Mouse (Mus musculus) myocyte (in vitro differentiated cells): ENCODE measurements around the gene Tnfsf10. TPM values are rescaled to one million over a fixed set of nuclear protein-coding genes. Genes with fewer than 3 reads are reported as not detected.

Experiments
- H3K27me3 ChIP-seq: one replicate; pipeline ENCODE4 v1.6.1; 2011; ENCODE audit not compliant: control insufficient read depth, insufficient read depth, insufficient read length
- H3K36me3 ChIP-seq: one replicate; pipeline ENCODE4 v1.6.1; 2011; ENCODE audit not compliant: control insufficient read depth, insufficient read depth
- H3K4me2 ChIP-seq: one replicate; pipeline ENCODE4 v1.6.1; 2011; ENCODE audit warnings: low read depth, control low read depth
- H3K4me3 ChIP-seq: one replicate; pipeline ENCODE4 v1.5.1; 2011; ENCODE audit warnings: mild to moderate bottlenecking, control low read depth, moderate library complexity
- H3K79me2 ChIP-seq: one replicate; pipeline ENCODE4 v1.6.1; 2011; ENCODE audit not compliant: control insufficient read depth, insufficient read depth
- H3ac ChIP-seq: one replicate; pipeline ENCODE4 v1.6.1; 2011; ENCODE audit not compliant: control insufficient read depth, insufficient read length
- CEBPB ChIP-seq: IDR thresholded peaks from 2 replicates; pipeline ENCODE4 v1.6.1; 2011; ENCODE audit warnings: mild to moderate bottlenecking, moderate library complexity; ENCODE audit not compliant: poor library complexity, insufficient read depth, severe bottlenecking
- E2F4 ChIP-seq: IDR thresholded peaks from one replicate; pipeline ENCODE4 v1.6.1; 2011; ENCODE audit warnings: mild to moderate bottlenecking, control low read depth, moderate library complexity; ENCODE audit not compliant: insufficient read depth
- MAX ChIP-seq: IDR thresholded peaks from one replicate; pipeline ENCODE4 v1.6.1; 2011; ENCODE audit warnings: low read depth, mild to moderate bottlenecking, control low read depth
- MYOD1 ChIP-seq, 3 experiments: IDR thresholded peaks; one replicate each; pipeline ENCODE4 v1.6.1; 2011; ENCODE audit warnings: control low read depth in 2 of 3, low read depth in 2 of 3, mild to moderate bottlenecking in 2 of 3, moderate library complexity in 1 of 3; ENCODE audit not compliant: insufficient read length in 2 of 3, control insufficient read depth in 1 of 3
- MYOG ChIP-seq, 3 experiments: IDR thresholded peaks; one replicate each; pipeline ENCODE4 v1.6.1; 2011; ENCODE audit warnings: control low read depth in 2 of 3, low read depth in 2 of 3, mild to moderate bottlenecking in 2 of 3; ENCODE audit not compliant: insufficient read length in 2 of 3, control insufficient read depth in 1 of 3, insufficient read depth in 1 of 3
- POLR2A ChIP-seq: IDR thresholded peaks from one replicate; pipeline ENCODE4 v1.6.1; 2011; ENCODE audit warnings: low read depth, mild to moderate bottlenecking, control low read depth, moderate library complexity; ENCODE audit not compliant: insufficient read length
- POLR2AphosphoS2 ChIP-seq: IDR thresholded peaks from one replicate; pipeline ENCODE4 v1.6.1; 2011; ENCODE audit warnings: low read depth, control low read depth; ENCODE audit not compliant: insufficient read length
- REST ChIP-seq: IDR thresholded peaks from one replicate; pipeline ENCODE4 v1.6.1; 2011; ENCODE audit warnings: mild to moderate bottlenecking, control low read depth, moderate library complexity; ENCODE audit not compliant: insufficient read depth, insufficient read length
- SRF ChIP-seq: IDR thresholded peaks from one replicate; pipeline ENCODE4 v1.6.1; 2011; ENCODE audit warnings: low read depth; ENCODE audit not compliant: control insufficient read depth, insufficient read length
- TCF12 ChIP-seq: IDR thresholded peaks from one replicate; pipeline ENCODE4 v1.6.1; 2011; ENCODE audit warnings: mild to moderate bottlenecking, control low read depth; ENCODE audit not compliant: poor library complexity, insufficient read depth, severe bottlenecking
- TCF3 ChIP-seq: IDR thresholded peaks from one replicate; pipeline ENCODE4 v1.6.1; 2011; ENCODE audit warnings: low read depth, control low read depth; ENCODE audit not compliant: insufficient read length
- USF1 ChIP-seq: IDR thresholded peaks from one replicate; pipeline ENCODE4 v1.6.1; 2011; ENCODE audit warnings: low read depth, mild to moderate bottlenecking, control low read depth, moderate library complexity
- polyA plus RNA-seq: library from polyadenylated mRNA; unstranded; fragments of >200 nt; fragmentation: generic; extraction: Trizol; gene quantifications from one replicate; pipeline ENCODE4 v1.2.1, GENCODE M21; 2012; ENCODE audit warnings: missing spikeins

Tnfsf10 gene
- polyA plus RNA-seq, 1 experiment = not detected

DNA sequence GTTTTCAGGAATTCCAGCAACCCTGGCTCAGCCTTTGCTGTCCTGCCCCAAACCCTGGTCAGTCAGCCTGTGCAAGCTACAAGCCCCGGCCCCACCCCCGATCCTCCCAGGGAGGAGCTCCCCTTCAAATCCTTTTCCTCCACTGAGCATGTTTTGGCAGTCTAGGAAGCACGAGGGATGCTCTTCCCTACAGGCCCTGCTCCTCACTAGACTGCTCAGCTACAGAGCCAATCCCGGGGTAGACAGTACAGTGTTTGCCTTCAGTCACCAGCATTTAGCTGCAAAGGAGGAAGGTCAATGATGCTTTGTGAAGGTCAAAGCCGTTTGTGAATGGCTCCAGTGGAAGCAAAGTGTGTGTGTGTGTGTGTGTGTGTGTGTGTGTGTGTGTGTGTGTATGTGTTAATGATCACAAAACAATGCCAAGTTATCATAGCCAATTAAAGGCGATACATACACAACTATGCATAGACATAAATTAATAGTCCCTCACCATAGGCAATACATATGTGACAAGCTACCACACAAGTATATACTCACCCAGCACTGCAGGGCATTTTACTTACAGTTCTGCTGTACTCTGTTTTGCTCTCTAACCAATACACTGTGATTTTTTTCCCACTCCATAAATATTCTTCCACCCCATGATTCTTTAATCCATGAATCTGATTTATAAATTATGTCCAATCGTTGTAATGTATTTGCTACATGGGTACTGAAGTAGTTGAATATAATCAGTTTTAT is 23.0 kb upstream of the Tnfsf10 start:
- no peaks in the 10 kb centered on the region for H3K27me3 ChIP-seq
- TF ChIP-seq TCF12 = no peak
- no peak for TF ChIP-seq MYOG (IDR thresholded peaks at IDR 0.05; ENCODE audit: control insufficient read depth in 1 of 3, insufficient read depth in 1 of 3, insufficient read length in 2 of 3, low read depth in 2 of 3)
- no peak for TF ChIP-seq POLR2A
- TF ChIP-seq USF1 = no peak
- no peak for TF ChIP-seq SRF
- no peak for TF ChIP-seq TCF3
- TF ChIP-seq MAX = no peak
- no peak for TF ChIP-seq CEBPB
- no peak for TF ChIP-seq E2F4
- TF ChIP-seq MYOD1 (IDR thresholded peaks at IDR 0.05; ENCODE audit: control insufficient read depth in 1 of 3, insufficient read length in 2 of 3, low read depth in 2 of 3) = no peak
- no peak for TF ChIP-seq REST
- TF ChIP-seq POLR2AphosphoS2 = no peak
- H3K4me3 ChIP-seq = no peak overlapping the region
- no peak overlapping the region for H3ac ChIP-seq
- no peaks in the 10 kb centered on the region for H3K79me2 ChIP-seq
- H3K4me2 ChIP-seq = no peak overlapping the region
- no peaks in the 10 kb centered on the region for H3K36me3 ChIP-seq

DNA sequence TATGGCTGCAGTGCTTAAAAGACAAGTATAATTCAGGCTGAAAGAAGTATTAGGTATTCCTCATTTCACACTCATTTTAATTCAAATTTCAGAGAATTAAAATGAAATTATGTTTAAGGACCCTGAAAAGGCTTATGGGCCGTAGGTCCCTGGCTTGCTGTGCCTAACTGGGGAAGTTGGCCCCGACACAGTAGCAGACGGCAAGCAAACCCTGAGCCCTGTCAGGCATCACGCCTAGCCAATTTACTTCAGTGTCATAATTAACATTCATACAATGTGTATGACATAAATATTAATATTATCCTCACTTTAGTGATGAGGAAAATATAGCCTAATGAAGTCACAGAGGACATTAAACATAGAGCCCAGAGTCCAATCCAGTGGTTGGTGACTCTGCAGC is 16.4 kb upstream of the Tnfsf10 start:
- Histone ChIP-seq H3K79me2 (no peaks in the 10 kb centered on the region), H3K4me2 (no peak overlapping the region), H3K36me3 (no peaks in the 10 kb centered on the region), H3K27me3 (no peaks in the 10 kb centered on the region), H3ac (no peak overlapping the region), H3K4me3 (no peak overlapping the region)
- no peak for TF ChIP-seq REST
- TF ChIP-seq POLR2A = no peak
- no peak for TF ChIP-seq MYOD1 (IDR thresholded peaks at IDR 0.05; ENCODE audit: control insufficient read depth in 1 of 3, insufficient read length in 2 of 3, low read depth in 2 of 3)
- no peak for TF ChIP-seq TCF3
- no peak for TF ChIP-seq E2F4
- TF ChIP-seq SRF = no peak
- TF ChIP-seq CEBPB = no peak
- TF ChIP-seq TCF12 = no peak
- no peak for TF ChIP-seq MYOG (IDR thresholded peaks at IDR 0.05; ENCODE audit: control insufficient read depth in 1 of 3, insufficient read depth in 1 of 3, insufficient read length in 2 of 3, low read depth in 2 of 3)
- TF ChIP-seq MAX = no peak
- no peak for TF ChIP-seq POLR2AphosphoS2
- TF ChIP-seq USF1 = no peak

DNA sequence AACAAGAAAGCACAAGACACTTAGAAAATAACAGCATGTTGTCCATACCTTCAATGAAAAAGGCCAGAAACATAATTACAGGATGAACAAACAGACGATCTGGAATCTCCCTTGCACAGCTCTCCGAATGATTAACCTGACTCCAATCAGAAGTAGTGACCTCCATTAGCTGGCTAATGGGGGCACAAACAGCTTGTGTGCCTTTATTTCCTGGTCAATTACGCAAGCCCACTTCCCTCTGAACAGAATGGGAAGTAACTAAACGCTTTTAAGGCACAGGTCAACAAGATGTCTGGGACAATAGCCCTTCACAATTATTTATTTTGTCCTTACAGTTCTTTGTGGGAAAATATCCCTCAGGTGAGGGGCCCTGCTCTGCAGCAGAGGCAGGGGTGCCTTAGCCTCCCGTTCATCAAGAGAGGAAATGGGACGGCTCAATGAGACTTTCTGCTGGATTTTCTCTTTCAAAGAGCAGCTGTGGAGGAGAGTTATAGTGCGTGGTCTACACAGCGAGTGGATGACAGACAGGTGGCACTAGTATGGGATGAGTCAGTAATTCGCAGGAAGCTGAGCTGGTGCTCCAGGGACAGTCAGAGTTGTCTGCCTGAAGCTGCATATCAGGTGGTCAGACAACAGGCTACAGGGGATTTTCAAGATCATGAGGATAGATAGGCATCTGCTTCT is 14.3 kb upstream of the Tnfsf10 start:
- H3K4me3 ChIP-seq = no peak overlapping the region
- no peaks in the 10 kb centered on the region for H3K27me3 ChIP-seq
- no peak overlapping the region for H3K4me2 ChIP-seq
- H3ac ChIP-seq = no peak overlapping the region
- H3K36me3 ChIP-seq = no peaks in the 10 kb centered on the region
- no peaks in the 10 kb centered on the region for H3K79me2 ChIP-seq
- TF ChIP-seq REST = no peak
- peak in 1 of 3 experiments; percentile 2 for TF ChIP-seq MYOD1 (IDR thresholded peaks at IDR 0.05; ENCODE audit: control insufficient read depth in 1 of 3, insufficient read length in 2 of 3, low read depth in 2 of 3)

DNA sequence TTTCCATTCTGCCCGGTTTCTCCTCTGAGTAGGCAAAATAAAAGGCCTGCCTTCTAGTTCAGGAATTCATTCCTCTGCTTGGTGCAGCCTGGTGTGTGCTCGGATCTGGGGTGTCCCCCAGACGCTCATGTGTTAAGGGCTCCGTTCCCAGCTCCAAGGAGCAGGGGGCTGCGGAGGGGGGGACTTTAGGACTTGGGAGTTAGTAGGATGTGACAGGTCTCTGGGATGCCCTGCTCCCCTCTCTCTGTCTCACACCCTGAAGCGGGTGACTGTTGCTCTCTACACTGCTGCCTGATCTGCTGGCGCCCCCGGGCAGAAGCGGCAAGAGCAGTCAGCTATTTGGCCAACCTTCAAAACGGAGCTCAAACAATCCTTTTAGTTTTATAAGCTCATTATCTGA is 10.0 kb upstream of the Tnfsf10 start:
- Histone ChIP-seq H3K4me2 (no peak overlapping the region), H3K4me3 (no peak overlapping the region), H3K27me3 (no peaks in the 10 kb centered on the region), H3K36me3 (no peaks in the 10 kb centered on the region), H3ac (no peak overlapping the region), H3K79me2 (no peaks in the 10 kb centered on the region)
- TF ChIP-seq SRF = no peak

DNA sequence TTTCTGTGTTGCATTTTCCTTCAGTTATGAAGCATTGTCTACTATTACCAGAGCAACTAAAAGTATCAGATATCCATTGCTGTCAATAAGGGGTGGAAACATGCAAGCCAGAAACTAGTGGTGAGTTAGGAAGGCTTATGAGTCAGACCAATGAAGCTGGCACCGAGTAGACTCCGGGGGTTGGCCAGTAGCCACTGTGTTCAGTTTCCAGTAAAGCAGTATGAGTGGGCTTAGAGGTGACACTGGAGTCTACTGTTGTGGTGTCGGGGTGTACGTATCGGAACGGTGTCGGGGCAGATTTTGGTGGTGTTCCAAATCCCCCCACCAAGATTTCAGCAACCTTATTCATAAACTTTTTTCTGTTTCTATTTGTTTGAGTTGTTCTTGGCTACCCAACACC is 5.9 kb upstream of the Tnfsf10 start:
- no peaks in the 10 kb centered on the region for H3K27me3 ChIP-seq
- no peak for TF ChIP-seq SRF
- TF ChIP-seq CEBPB = no peak
- no peak for TF ChIP-seq REST
- no peak for TF ChIP-seq E2F4
- no peaks in the 10 kb centered on the region for H3K79me2 ChIP-seq
- H3K4me2 ChIP-seq = no peak overlapping the region
- H3ac ChIP-seq = no peak overlapping the region
- no peak overlapping the region for H3K4me3 ChIP-seq
- no peaks in the 10 kb centered on the region for H3K36me3 ChIP-seq
